In the genomic region with DNA sequence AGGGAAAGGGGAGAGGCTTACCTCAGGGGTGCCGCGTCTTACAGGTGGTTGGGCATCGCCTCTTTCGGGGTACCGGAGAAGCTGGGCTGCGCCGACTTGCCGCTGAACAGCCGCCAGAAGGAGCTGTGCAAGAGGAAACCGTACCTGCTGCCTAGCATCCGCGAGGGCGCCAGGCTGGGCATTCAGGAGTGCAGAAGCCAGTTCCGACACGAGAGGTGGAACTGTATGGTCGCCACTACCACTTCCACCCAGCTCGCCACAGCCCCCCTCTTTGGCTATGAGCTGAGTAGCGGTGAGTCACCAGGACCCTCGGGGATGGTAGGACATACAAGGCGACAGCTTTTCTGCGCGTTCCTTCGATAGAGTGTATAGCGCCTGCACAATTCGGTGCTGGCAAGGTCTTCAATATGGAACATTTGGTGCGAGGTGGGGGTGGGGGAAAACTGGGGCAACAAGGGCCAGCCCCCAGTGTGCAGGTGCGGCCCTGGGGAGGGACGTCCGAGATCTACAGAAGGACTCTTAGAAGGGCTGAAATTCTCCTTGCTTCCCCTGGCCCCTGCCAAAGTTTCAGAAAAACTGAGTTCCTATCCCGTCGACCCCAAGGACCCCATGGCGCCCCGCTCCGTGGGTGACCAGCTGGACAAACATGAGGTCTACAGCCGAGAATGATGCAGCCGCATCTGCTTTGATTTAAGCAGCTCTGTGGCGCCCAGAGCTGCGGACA, we compare ENCODE assay signal across 8 mouse cellular contexts. TPM values are rescaled to one million over a fixed set of nuclear protein-coding genes. Genes with fewer than 3 reads are reported as not detected.
A peak's percentile ranks its signal among the peaks of the same experiment; 100 is the strongest.
DNase-seq lines count a peak whose midpoint lies in the region; ATAC-seq and TF ChIP-seq lines count a peak whose summit lies in the region.

No protein-coding gene starts in this region.

- DNase-seq in heart, adult 8-10 months (ENCODE audit: low spot score): no peak
- DNase-seq in R1 (ENCODE audit: low read depth, low spot score) (peak; percentile 37), MN1 (ENCODE audit: low spot score) (no peak)
- peak; percentile 51 for DNase-seq in embryonic facial prominence, embryonic 14.5 days (ENCODE audit: low spot score)
- DNase-seq in liver, postnatal 0 days: peak; percentile 27

- peak overlapping the region; percentile 83 for H3K4me2 ChIP-seq in heart, embryonic 14.5 days (ENCODE audit: low read length)
- peak overlapping the region; percentile 62 for H3K4me2 ChIP-seq in embryonic facial prominence, embryonic 14.5 days (ENCODE audit: low read depth, low read length)
- H3K4me2 ChIP-seq in hindbrain, embryonic 15.5 days: peak overlapping the region; percentile 69
- peak overlapping the region; percentile 51 for H3K4me2 ChIP-seq in liver, postnatal 0 days (ENCODE audit: low read depth, low read length)

- peak; percentile 28 for TF ChIP-seq CTCF in liver, postnatal 0 days (IDR thresholded peaks at IDR 0.05; ENCODE audit: low read depth)

- peak overlapping the region; percentile 45 to 52 for H3K4me3 ChIP-seq in heart, embryonic 14.5 days (ENCODE audit: control insufficient read depth in 1 of 2, insufficient read depth in 1 of 2, low read depth in 1 of 2, low read length in 2 of 2)
- peak overlapping the region; percentile 41 for H3K4me3 ChIP-seq in embryonic facial prominence, embryonic 14.5 days (ENCODE audit: low read depth, low read length)
- peak overlapping the region; percentile 40 for H3K4me3 ChIP-seq in hindbrain, embryonic 15.5 days
- H3K4me3 ChIP-seq in liver, postnatal 0 days (ENCODE audit: low read depth, low read length): peak overlapping the region; percentile 31

- TF ChIP-seq EP300 in liver, postnatal 0 days (IDR thresholded peaks at IDR 0.05; ENCODE audit: low read depth): no peak

- H3K36me3 ChIP-seq in heart, embryonic 14.5 days (ENCODE audit: control insufficient read depth, insufficient read depth, low read length): no peaks in the 10 kb centered on the region
- no peaks in the 10 kb centered on the region for H3K36me3 ChIP-seq in embryonic facial prominence, embryonic 14.5 days (ENCODE audit: control insufficient read depth, insufficient read depth, low read length)
- no peaks in the 10 kb centered on the region for H3K36me3 ChIP-seq in hindbrain, embryonic 15.5 days
- no peaks in the 10 kb centered on the region for H3K36me3 ChIP-seq in liver, postnatal 0 days (replicated peaks; ENCODE audit: insufficient read depth, low read length)

- H3K4me1 ChIP-seq in heart, embryonic 14.5 days (ENCODE audit: control insufficient read depth in 2 of 2, insufficient read depth in 2 of 2, low read length in 2 of 2): peaks cover 12 to 13% of the 10 kb centered on the region in 2 experiments; a peak in 3 of 4 replicates
- peaks cover 19% of the 10 kb centered on the region for H3K4me1 ChIP-seq in embryonic facial prominence, embryonic 14.5 days (ENCODE audit: control insufficient read depth, insufficient read depth, low read length)
- H3K4me1 ChIP-seq in hindbrain, embryonic 15.5 days (replicated peaks): peaks cover 23% of the 10 kb centered on the region
- H3K4me1 ChIP-seq in liver, postnatal 0 days (ENCODE audit: insufficient read depth): 0 out of 2 replicates have a peak, but pooled peaks cover 3% of the 10 kb centered on the region

- H3K9me3 ChIP-seq in heart, embryonic 14.5 days (ENCODE audit: control insufficient read depth, low read length): no peaks in the 10 kb centered on the region
- no peaks in the 10 kb centered on the region for H3K9me3 ChIP-seq in embryonic facial prominence, embryonic 14.5 days (ENCODE audit: control insufficient read depth, low read length)
- H3K9me3 ChIP-seq in hindbrain, embryonic 15.5 days: no peaks in the 10 kb centered on the region
- H3K9me3 ChIP-seq in liver, postnatal 0 days (ENCODE audit: low read length): no peaks in the 10 kb centered on the region

- H3K27me3 ChIP-seq in heart, embryonic 14.5 days (ENCODE audit: control insufficient read depth, insufficient read depth, low read length): peaks cover 47% of the 10 kb centered on the region
- peaks cover 55% of the 10 kb centered on the region for H3K27me3 ChIP-seq in embryonic facial prominence, embryonic 14.5 days (replicated peaks; ENCODE audit: control insufficient read depth, insufficient read depth, low read length)
- H3K27me3 ChIP-seq in hindbrain, embryonic 15.5 days: peaks cover 54% of the 10 kb centered on the region
- H3K27me3 ChIP-seq in liver, postnatal 0 days (ENCODE audit: insufficient read depth, low read length): peaks cover 28% of the 10 kb centered on the region

- no peak overlapping the region for H3K27ac ChIP-seq in heart, embryonic 14.5 days (replicated peaks in 1 of 2; ENCODE audit: control insufficient read depth in 1 of 2, insufficient read depth in 1 of 2, low read depth in 2 of 2, low read length in 2 of 2)
- no peak overlapping the region for H3K27ac ChIP-seq in embryonic facial prominence, embryonic 14.5 days (replicated peaks; ENCODE audit: low read depth, low read length)
- no peak overlapping the region for H3K27ac ChIP-seq in hindbrain, embryonic 15.5 days (replicated peaks)
- H3K27ac ChIP-seq in liver, postnatal 0 days (ENCODE audit: low read depth): no peak overlapping the region

- 2% methylated on average over 38 of the region's 38 CpGs for WGBS in heart, embryonic 14.5 days
- WGBS in embryonic facial prominence, embryonic 14.5 days: under 1% methylated on average over 35 of the region's 38 CpGs
- WGBS in hindbrain, embryonic 15.5 days: under 1% methylated on average over 38 of the region's 38 CpGs
- 3% methylated on average over 38 of the region's 38 CpGs for WGBS in liver, postnatal 0 days (ENCODE audit: insufficient replicate concordance)

- peak overlapping the region; percentile 58 for H3K9ac ChIP-seq in heart, embryonic 14.5 days (ENCODE audit: low read length)
- peak overlapping the region; percentile 53 for H3K9ac ChIP-seq in embryonic facial prominence, embryonic 14.5 days (ENCODE audit: low read depth, low read length)
- peak overlapping the region; percentile 23; the same call in 1 of the 2 replicates for H3K9ac ChIP-seq in hindbrain, embryonic 15.5 days
- H3K9ac ChIP-seq in liver, postnatal 0 days (replicated peaks): no peak overlapping the region

- ATAC-seq in heart, embryonic 14.5 days (ENCODE audit: insufficient number of reproducible peaks, insufficient read depth, low FRiP score, low read depth): peak; percentile 54
- peak; percentile 77 for ATAC-seq in embryonic facial prominence, embryonic 14.5 days (ENCODE audit: low read depth)
- ATAC-seq in hindbrain, embryonic 15.5 days (ENCODE audit: low FRiP score, low read depth): peak; percentile 84
- peak; percentile 15; the same call in 1 of the 2 replicates for ATAC-seq in liver, postnatal 0 days
- ATAC-seq in neutrophil, adult 5-6 weeks (ENCODE audit: extremely low read depth, insufficient number of reproducible peaks, low FRiP score, poor library complexity, severe bottlenecking): 0 out of 2 replicates have a peak, but pooled peaks have one; percentile 19

RNA-seq across cellular contexts. Expression of gene Wnt16, which starts 0.9 kb away (rescaled TPM):
- polyA plus RNA-seq in heart, embryonic 14.5 days (2014; fragmentation: Nextera tagmentation; extraction: Ambion mirVana): 1.9 and 2.4 TPM in 2 replicates
- total RNA-seq in heart, adult 8-10 months (2022): under 1 TPM in 2 of 4 experiments, not detected in 2; 0.25 to 0.44 TPM
- 3.9 and 4.6 TPM in 2 replicates for polyA plus RNA-seq in embryonic facial prominence, embryonic 14.5 days (2014; fragmentation: Nextera tagmentation; extraction: Ambion mirVana)
- polyA plus RNA-seq in hindbrain, embryonic 15.5 days (2015; fragmentation: Nextera tagmentation; extraction: Ambion mirVana): 0.25 and 0.66 TPM in 2 replicates
- polyA plus RNA-seq in liver, postnatal 0 days (2015; fragmentation: Nextera tagmentation; extraction: Ambion mirVana): not detected in 2 replicates
- total RNA-seq in neutrophil, adult 5-6 weeks (2017): not detected in 2 replicates

Comparison
In these comparisons a context has a peak if more than half of its experiments do, and no peak if none do; other contexts are left out.
1. ATAC-seq: peak in every context shown above with its lines; median percentile 84 in hindbrain, embryonic 15.5 days; 77 in embryonic facial prominence, embryonic 14.5 days; 54 in heart, embryonic 14.5 days; 19 in neutrophil, adult 5-6 weeks; 15 in liver, postnatal 0 days.
2. DNase-seq: peak in R1 (single experiment), embryonic facial prominence, embryonic 14.5 days (single experiment) and liver, postnatal 0 days (single experiment); none in heart, adult 8-10 months (single experiment) and MN1 (single experiment).
3. Peak in every context shown above with its lines, with median percentiles within 50 percentile points of each other: H3K4me2 ChIP-seq and H3K4me3 ChIP-seq.